Mouse (Mus musculus) testis, adult 2 months (tissue): ENCODE measurements around the gene Plekhb2. TPM values are rescaled to one million over a fixed set of nuclear protein-coding genes. Genes with fewer than 3 reads are reported as not detected.
A peak's percentile ranks its signal among the peaks of the same experiment; 100 is the strongest.

Source experiments
- H3K27ac ChIP-seq: fragments of 200-500 bp; 2 replicates; pipeline ENCODE4 v1.5.1; 2012; ENCODE audit warnings: low read depth, low read length; ENCODE audit not compliant: control insufficient read depth, insufficient read depth
- H3K27me3 ChIP-seq: fragments of 200-500 bp; 2 replicates; pipeline ENCODE4 v1.6.1; 2012; ENCODE audit warnings: mild to moderate bottlenecking, low read length, moderate library complexity; ENCODE audit not compliant: control insufficient read depth, insufficient read depth
- H3K36me3 ChIP-seq: fragments of 200-500 bp; 2 replicates; pipeline ENCODE4 v1.6.1; 2012; ENCODE audit warnings: mild to moderate bottlenecking, low read length; ENCODE audit not compliant: control insufficient read depth, insufficient read depth
- H3K4me1 ChIP-seq: fragments of 200-500 bp; 2 replicates; pipeline ENCODE4 v1.6.1; 2012; ENCODE audit warnings: low read length; ENCODE audit not compliant: control insufficient read depth, insufficient read depth
- H3K4me3 ChIP-seq: fragments of 200-500 bp; 2 replicates; pipeline ENCODE4 v1.5.1; 2012; ENCODE audit warnings: low read depth, mild to moderate bottlenecking, low read length, moderate library complexity, mixed read lengths; ENCODE audit not compliant: control insufficient read depth
- CTCF ChIP-seq: fragments of 200-500 bp; IDR thresholded peaks from 2 replicates; pipeline ENCODE4 v1.5.1; 2012; ENCODE audit warnings: low read depth, mild to moderate bottlenecking, inconsistent platforms, low read length, moderate library complexity; ENCODE audit not compliant: control insufficient read depth, insufficient read depth, insufficient replicate concordance
- POLR2A ChIP-seq: fragments of 200-500 bp; IDR thresholded peaks from 2 replicates; pipeline ENCODE4 v1.6.1; 2012; ENCODE audit warnings: low read depth, mild to moderate bottlenecking, inconsistent platforms, low read length, moderate library complexity; ENCODE audit not compliant: control insufficient read depth
- polyA plus RNA-seq: library from polyadenylated mRNA; depleted of rRNA; stranded (reverse); fragments of >200 nt; gene quantifications from 2 replicates; pipeline ENCODE4 v1.2.3, GENCODE M21; 2012

The Plekhb2 gene
- polyA plus RNA-seq, 1 experiment: 12.7 TPM

DNA sequence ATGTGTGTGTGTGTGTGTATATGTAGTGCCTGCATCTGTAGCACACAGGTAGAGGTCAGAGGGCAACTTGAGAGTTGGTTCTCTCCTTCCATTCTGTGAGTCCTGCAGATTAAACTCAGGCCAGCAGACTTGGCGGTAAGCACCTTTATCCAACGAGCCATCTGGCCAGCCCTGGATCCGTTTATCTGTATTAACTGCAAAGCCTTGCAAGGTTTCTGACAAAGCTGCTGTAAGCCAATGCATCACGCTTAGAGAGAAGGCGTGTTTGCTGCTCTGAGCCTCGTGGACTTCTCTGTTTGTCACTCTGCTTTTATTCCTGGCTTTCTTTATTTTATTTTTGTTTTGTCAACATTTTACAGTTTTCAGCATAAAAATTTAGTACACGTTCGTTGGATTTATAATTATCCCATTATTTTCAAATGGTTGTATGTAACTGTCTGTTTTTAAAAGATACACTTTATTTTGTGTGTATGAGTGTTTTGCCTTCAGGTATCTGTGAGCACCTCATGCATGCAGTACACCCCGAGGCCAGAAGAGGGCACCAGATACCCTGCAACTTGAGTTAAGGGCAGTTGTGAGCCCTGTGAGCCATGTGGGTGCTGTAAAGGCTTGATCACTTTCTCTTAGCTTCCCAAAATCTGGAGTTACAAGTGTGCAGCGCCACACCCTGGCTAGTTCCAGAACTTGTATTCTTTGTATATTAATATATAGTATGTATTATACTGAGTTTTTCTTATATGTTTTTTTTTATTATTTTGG lies 17.2 kb downstream of the Plekhb2 start:
- peaks cover 2% of the 10 kb centered on the region; the same call in 1 of the 2 replicates for H3K36me3 ChIP-seq
- no peak overlapping the region for H3K4me3 ChIP-seq
- TF ChIP-seq POLR2A (no peak), CTCF (peak; percentile 85; the same call in 1 of the 2 replicates)
- no peaks in the 10 kb centered on the region for H3K4me1 ChIP-seq
- no peak overlapping the region for H3K27ac ChIP-seq
- H3K27me3 ChIP-seq: no peaks in the 10 kb centered on the region

DNA sequence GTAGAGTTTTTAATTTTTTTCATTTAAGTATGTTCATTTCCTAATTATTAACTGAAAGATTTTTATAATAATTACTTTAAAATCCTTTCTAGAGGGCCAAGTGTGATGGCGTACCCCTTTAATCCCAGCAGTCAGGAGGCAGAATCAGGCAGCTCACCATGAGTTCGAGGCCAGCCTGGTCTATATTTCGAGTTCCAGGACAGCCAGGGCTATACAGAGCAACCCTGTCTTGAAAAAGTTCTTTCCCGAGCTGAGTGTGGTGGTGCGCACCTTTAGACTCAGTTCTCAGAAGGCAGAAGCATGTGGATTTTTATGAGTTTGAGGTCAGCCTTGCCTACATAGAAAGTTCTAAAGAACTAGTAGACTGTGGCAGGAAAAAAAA lies 17.8 kb downstream of the Plekhb2 start:
- TF ChIP-seq CTCF: no peak
- no peak for TF ChIP-seq POLR2A

DNA sequence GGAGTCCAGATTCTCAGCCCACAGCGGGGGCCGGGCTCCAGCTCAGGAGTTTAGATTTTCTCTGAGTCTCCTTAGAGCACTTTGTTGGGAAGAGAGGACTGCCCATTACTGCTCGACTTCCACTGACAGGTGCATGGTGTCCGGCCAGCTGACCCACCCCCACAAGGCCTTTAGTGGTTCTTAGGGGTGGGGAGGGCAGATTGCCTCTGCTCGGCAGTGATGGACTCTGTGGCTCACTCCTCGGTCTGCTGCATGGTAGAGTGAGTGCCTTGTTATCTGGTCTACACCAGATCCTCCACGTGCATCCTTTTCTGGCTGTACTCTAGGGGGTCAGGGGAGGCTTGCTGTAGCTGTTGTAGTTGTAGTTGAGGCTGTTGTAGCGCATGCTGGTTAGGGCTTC lies 18.6 kb downstream of the Plekhb2 start:
- Histone ChIP-seq H3K4me3 (no peak overlapping the region), H3K4me1 (no peaks in the 10 kb centered on the region), H3K27me3 (no peaks in the 10 kb centered on the region), H3K27ac (no peak overlapping the region), H3K36me3 (peaks cover 2% of the 10 kb centered on the region; the same call in 1 of the 2 replicates)
- no peak for TF ChIP-seq CTCF
- no peak for TF ChIP-seq POLR2A

More for the DNA sequence above, 17.8 kb downstream of the Plekhb2 start:
- Histone ChIP-seq H3K4me1 (no peaks in the 10 kb centered on the region), H3K27ac (no peak overlapping the region), H3K4me3 (no peak overlapping the region), H3K36me3 (peaks cover 2% of the 10 kb centered on the region; the same call in 1 of the 2 replicates), H3K27me3 (no peaks in the 10 kb centered on the region)

DNA sequence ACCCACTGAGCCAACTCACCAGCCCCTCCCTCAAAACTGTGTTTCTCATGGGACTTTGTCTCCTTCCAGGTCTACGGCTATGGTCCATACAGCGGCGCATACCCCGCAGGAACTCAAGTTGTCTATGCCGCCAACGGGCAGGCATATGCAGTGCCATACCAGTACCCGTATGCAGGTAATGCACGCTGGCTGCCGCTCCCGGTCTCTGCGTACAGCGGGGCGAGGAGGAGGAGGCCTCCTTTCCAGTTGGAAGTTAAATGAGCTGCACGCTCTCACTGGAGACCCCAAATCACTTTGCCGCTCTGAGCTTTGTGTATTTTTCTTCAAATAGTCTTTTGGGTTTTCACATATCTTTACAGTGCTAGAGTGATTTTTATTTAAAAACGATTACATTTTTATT lies 19.5 kb downstream of the Plekhb2 start:
- no peak overlapping the region for H3K4me3 ChIP-seq
- peaks cover 2% of the 10 kb centered on the region; the same call in 1 of the 2 replicates for H3K36me3 ChIP-seq
- no peak overlapping the region for H3K27ac ChIP-seq
- no peak for TF ChIP-seq CTCF
- TF ChIP-seq POLR2A: no peak
- H3K4me1 ChIP-seq: no peaks in the 10 kb centered on the region
- no peaks in the 10 kb centered on the region for H3K27me3 ChIP-seq

DNA sequence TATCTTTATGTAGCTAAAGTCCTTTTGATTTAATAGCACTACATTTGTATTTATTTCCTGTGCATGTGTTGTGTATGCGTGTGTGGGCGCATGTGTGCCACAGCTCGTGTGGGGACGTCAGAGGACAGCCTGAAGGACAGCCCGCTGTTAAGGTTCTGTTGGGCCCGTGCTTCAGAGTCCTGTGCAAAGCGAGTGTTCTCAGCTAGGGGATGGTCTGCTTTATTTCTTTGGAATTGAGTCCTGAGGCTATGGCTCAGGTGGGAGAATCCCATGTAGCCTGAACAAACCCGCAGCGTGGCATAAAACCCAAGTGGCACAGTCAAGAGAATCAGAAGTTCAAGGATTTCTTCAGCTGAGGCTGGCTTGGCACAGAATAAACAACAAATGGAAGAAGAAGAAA lies 21.4 kb downstream of the Plekhb2 start:
- no peaks in the 10 kb centered on the region for H3K27me3 ChIP-seq
- H3K27ac ChIP-seq: no peak overlapping the region
- no peaks in the 10 kb centered on the region for H3K4me1 ChIP-seq
- H3K36me3 ChIP-seq: peaks cover 2% of the 10 kb centered on the region; the same call in 1 of the 2 replicates
- TF ChIP-seq POLR2A (no peak), CTCF (no peak)
- H3K4me3 ChIP-seq: no peak overlapping the region

DNA sequence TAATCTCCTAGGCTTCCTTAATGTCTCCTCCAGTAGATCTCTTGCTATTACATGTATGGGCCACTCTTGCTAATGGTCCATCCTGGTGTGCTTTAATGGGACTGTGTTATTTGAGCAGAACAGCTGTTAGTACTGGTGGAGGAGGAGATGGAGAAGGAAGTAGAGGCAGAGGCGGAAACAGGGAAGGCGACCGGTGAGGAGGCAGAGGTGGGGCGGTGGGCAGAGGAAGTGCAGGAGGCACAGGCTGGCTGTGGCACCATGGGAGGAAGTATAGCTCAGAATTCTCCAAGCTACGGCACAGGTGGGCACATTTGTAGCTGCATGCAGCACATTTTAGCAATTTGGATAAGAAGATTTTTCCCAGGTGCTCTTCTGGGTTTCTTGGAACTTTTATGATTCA lies 23.8 kb downstream of the Plekhb2 start:
- peaks cover 2% of the 10 kb centered on the region; the same call in 1 of the 2 replicates for H3K36me3 ChIP-seq
- no peak overlapping the region for H3K27ac ChIP-seq
- no peaks in the 10 kb centered on the region for H3K4me1 ChIP-seq
- no peak overlapping the region for H3K4me3 ChIP-seq
- TF ChIP-seq CTCF (no peak), POLR2A (no peak)
- H3K27me3 ChIP-seq: no peaks in the 10 kb centered on the region

DNA sequence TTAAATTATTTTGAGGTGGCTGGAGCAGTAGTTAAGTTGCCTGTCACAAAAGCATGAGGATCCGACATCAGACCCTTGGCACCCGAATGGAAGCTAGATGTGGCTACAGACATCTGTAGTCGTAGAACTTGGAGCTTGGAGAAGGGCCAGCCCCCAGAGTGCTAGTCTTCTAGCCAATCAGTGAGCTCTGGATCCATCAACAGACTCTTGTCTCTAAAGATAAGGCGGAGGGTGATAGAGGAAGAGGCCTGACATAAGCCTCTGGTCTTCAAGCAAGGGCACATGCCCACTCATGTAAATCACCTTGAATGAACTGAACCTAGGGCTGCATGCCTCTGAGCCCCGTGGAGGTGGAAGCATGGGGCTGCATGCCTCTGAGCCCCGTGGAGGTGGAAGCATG lies 29.8 kb downstream of the Plekhb2 start:
- Histone ChIP-seq H3K27me3 (no peaks in the 10 kb centered on the region), H3K4me1 (no peaks in the 10 kb centered on the region), H3K36me3 (no peaks in the 10 kb centered on the region), H3K27ac (no peak overlapping the region), H3K4me3 (no peak overlapping the region)
- no peak for TF ChIP-seq CTCF
- no peak for TF ChIP-seq POLR2A
